Mouse (Mus musculus) heart, embryonic 16.5 days (tissue): ENCODE results near the gene Ssr2. TPM values are rescaled to one million over a fixed set of nuclear protein-coding genes. Genes with fewer than 3 reads are reported as not detected.

ENCODE experiments used
- ATAC-seq: fragments of 200-750 bp; cut with Nextera tagmentation; replicated peaks from 2 replicates; pipeline ENCODE4 v1.8.0; 2017; ENCODE audit warnings: moderate number of reproducible peaks; ENCODE audit not compliant: insufficient read depth, low FRiP score; ENCODE audit errors: extremely low read depth
- H3K27ac ChIP-seq: fragments of 300-500 bp; sonication (generic); 2 replicates; pipeline ENCODE4 v1.5.1; 2014; ENCODE audit warnings: mild to moderate bottlenecking, low read length, control low read depth, moderate library complexity
- H3K27me3 ChIP-seq: fragments of 300-500 bp; sonication (generic); 2 replicates; pipeline ENCODE4 v1.6.1; 2014; ENCODE audit warnings: low read length, mixed read lengths; ENCODE audit not compliant: control insufficient read depth, insufficient read depth
- H3K36me3 ChIP-seq: fragments of 300-500 bp; sonication (generic); 2 replicates; pipeline ENCODE4 v1.6.1; 2014; ENCODE audit not compliant: control insufficient read depth, insufficient read depth
- H3K4me1 ChIP-seq: fragments of 300-500 bp; sonication (generic); 2 replicates; pipeline ENCODE4 v1.6.1; 2014; ENCODE audit warnings: low read length, mixed read lengths; ENCODE audit not compliant: control insufficient read depth, insufficient read depth
- H3K4me2 ChIP-seq: fragments of 300-500 bp; sonication (generic); 2 replicates; pipeline ENCODE4 v1.6.1; 2014; ENCODE audit warnings: low read depth, mild to moderate bottlenecking, control low read depth, low read length
- H3K4me3 ChIP-seq: fragments of 300-500 bp; sonication (generic); 2 replicates; pipeline ENCODE4 v1.5.1; 2014; ENCODE audit warnings: mild to moderate bottlenecking, control low read depth, low read length
- H3K9ac ChIP-seq: fragments of 300-500 bp; sonication (generic); 2 replicates; pipeline ENCODE4 v1.6.1; 2014; ENCODE audit warnings: low read length, control low read depth
- H3K9me3 ChIP-seq: fragments of 300-500 bp; sonication (generic); replicated peaks from 2 replicates; pipeline ENCODE4 v1.6.1; 2016; ENCODE audit warnings: low read length; ENCODE audit not compliant: control insufficient read depth
- WGBS: fragments of 180-500 bp; shearing (Covaris S2); extraction: QIAGEN DNeasy Blood & Tissue Kit; methylation state at CpG from one replicate; pipeline ENCODE4 v1.1.7; 2014; 5-methylcytosine and 5-hydroxymethylcytosine counted together
- polyA plus RNA-seq: library from polyadenylated mRNA; unstranded; fragments of >200 nt; fragmentation: Nextera tagmentation; extraction: Ambion mirVana; gene quantifications from 2 replicates; pipeline ENCODE4 v1.2.1, GENCODE M21; 2015

The Ssr2 gene
- polyA plus RNA-seq, 1 experiment from 2014 or later = 136 TPM

- WGBS = 62% methylated on average over 6 of the region's 6 CpGs
- Histone ChIP-seq H3K27ac (no peak overlapping the region), H3K27me3 (no peaks in the 10 kb centered on the region), H3K9me3 (no peaks in the 10 kb centered on the region), H3K4me2 (no peak overlapping the region), H3K4me3 (no peak overlapping the region), H3K4me1 (peaks cover 2% of the 10 kb centered on the region), H3K36me3 (no peaks in the 10 kb centered on the region), H3K9ac (no peak overlapping the region)
- ATAC-seq = no peak
Observed at GRCm38 (mm10) chr3:88546674-88547418, 28.8 kb upstream of the Ssr2 start.

DNA sequence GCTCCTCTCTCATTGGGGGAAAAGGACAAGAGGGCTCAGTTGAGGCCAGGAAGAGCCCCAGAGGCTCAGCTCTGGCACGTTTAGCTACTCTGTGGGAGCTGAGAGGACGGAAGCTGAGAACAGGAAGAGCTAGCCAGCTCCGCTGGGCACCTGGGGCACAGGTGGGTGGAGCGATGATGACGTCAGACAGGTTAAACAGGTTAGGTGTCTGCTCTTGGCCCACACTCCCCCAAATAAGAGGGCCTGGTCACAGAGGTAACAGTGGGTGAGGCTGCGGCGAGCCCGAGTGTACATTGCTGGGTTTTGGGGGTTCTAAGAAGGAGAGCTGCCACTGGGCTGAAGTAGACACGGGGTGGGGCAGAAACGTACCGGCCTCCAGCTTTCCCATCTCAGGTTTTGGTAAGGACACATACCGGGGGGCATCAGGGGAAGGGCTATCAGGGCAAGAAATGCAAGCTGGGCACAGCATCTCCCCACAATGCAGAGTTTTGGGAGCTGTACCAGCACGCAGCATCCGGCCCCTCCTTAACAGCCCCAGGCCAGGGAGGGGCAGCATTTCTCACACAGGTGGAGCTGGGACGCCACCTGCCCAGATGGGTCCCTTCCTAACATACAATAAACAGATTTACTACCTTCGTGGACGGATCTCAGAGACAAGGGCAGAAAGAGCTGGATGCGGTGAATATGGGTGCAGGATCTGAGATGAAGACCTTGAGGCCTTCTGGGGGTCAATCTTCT lies 27.3 kb upstream of the Ssr2 start, which contains the start of gene Rab25:
TSS of gene Rab25 (minus strand) at position 121 of the 738 bp plus-strand sequence.
- 54% methylated on average over 18 of the region's 18 CpGs for WGBS
- no peaks in the 10 kb centered on the region for H3K27me3 ChIP-seq
- no peak within 1 kb of the TSS for H3K4me2 ChIP-seq
- no peaks in the 10 kb centered on the region for H3K9me3 ChIP-seq
- no peak within 1 kb of the TSS for H3K9ac ChIP-seq
- no peak within 1 kb of the TSS for H3K4me3 ChIP-seq
- no peaks in the 10 kb centered on the region for H3K36me3 ChIP-seq
- no peak within 1 kb of the TSS for H3K27ac ChIP-seq
- no peak for ATAC-seq
- H3K4me1 ChIP-seq = peaks cover 7% of the 10 kb centered on the region

DNA sequence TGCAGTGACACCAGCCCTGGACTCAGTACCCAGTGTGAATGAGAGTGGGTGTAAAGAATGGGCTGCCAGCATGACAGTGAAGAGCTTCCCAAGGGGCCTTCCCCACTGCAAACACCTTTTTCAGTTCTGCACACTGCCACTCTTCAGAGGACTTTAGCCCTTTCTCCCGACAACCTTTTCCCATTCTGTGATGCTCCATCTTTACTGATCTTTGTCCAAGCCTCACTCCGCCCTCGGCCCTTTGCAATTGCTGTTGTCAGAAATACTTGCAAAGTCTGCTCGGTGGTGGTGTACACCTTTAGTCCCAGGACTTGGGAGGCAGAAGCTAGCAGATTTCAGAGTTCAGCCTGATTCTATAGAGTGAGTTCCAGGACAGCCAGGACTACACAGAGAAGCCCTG lies 24.1 kb upstream of the Ssr2 start:
- Histone ChIP-seq H3K4me2 (peak overlapping the region; percentile 90), H3K36me3 (peaks cover 7% of the 10 kb centered on the region), H3K27ac (no peak overlapping the region), H3K4me3 (no peak overlapping the region; the same call in 1 of the 2 replicates), H3K4me1 (peaks cover 15% of the 10 kb centered on the region), H3K9me3 (no peaks in the 10 kb centered on the region), H3K27me3 (no peaks in the 10 kb centered on the region), H3K9ac (no peak overlapping the region; the same call in 1 of the 2 replicates)
- WGBS = 75% methylated on average over 4 of the region's 4 CpGs
- ATAC-seq = no peak

DNA sequence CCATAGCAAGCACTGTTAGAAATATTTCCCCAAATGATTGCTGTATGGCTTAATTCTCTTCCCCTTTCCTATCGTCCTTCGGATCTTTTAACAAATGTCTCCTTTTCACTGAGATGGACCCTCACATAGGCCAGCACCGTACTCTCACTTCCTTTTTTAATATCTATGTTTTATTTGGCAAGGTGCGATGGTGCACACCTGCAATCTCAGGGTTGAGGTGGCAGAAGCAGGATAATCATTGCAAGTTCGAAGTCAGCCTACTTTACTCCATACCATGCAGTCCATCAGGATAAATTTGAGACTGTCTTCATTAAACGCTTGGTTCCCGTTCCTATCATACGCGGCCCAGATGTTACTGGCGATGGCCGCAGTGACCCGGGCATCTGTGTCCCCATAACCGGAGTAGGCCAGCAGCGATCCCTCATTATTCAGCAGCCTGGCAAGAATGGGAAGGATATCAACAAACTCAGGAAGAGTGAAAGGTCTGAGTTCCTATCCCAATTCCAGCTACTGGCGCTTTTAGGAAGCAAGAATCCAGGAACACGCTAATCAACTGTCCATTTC lies 23.5 kb upstream of the Ssr2 start:
- no peak for ATAC-seq
- Histone ChIP-seq H3K27me3 (no peaks in the 10 kb centered on the region), H3K27ac (peak overlapping the region; percentile 99), H3K9ac (peak overlapping the region; percentile 88), H3K9me3 (no peaks in the 10 kb centered on the region), H3K36me3 (peaks cover 11% of the 10 kb centered on the region), H3K4me3 (peak overlapping the region; percentile 69), H3K4me2 (peak overlapping the region; percentile 90), H3K4me1 (peaks cover 15% of the 10 kb centered on the region)
- 17% methylated on average over 16 of the region's 16 CpGs for WGBS

- Histone ChIP-seq H3K27ac (peak within 1 kb of the TSS; percentile 99), H3K4me3 (peak within 1 kb of the TSS; percentile 69), H3K4me1 (peaks cover 15% of the 10 kb centered on the region), H3K9ac (peak within 1 kb of the TSS; percentile 88), H3K27me3 (no peaks in the 10 kb centered on the region), H3K36me3 (peaks cover 11% of the 10 kb centered on the region), H3K9me3 (no peaks in the 10 kb centered on the region), H3K4me2 (peak within 1 kb of the TSS; percentile 90)
- peak; percentile 91 for ATAC-seq
- under 1% methylated on average over 48 of the region's 48 CpGs for WGBS
Observed at GRCm38 (mm10) chr3:88552676-88553524, 22.8 kb upstream of the Ssr2 start, which contains the start of gene Lamtor2. Gene Lamtor2 (minus strand): TSS chr3:88553074.

DNA sequence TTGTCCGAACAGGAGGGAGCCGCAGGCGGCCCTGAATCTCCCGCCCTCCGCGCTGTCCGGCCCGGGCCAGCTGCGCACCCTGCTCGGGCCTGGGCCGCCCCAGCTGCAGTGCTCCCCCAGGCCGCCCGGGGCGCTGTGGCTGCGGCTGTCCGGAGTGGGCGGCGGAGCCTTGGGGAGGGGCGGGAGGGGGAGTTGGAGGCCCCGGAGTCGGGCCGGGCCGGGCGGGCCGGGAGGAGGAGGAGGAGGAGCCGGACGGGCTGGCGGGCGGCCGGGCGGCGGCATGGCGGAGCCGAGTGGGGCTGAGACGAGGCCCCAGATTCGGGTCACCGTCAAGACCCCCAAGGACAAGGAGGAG lies 22.2 kb upstream of the Ssr2 start, which contains the start of gene Ubqln4:
TSS of gene Ubqln4 (plus strand) at position 234 of the 355 bp plus-strand sequence.
- WGBS = under 1% methylated on average over 31 of the region's 37 CpGs
- peak within 1 kb of the TSS; percentile 69 for H3K4me3 ChIP-seq
- H3K27me3 ChIP-seq = no peaks in the 10 kb centered on the region
- H3K4me1 ChIP-seq = peaks cover 15% of the 10 kb centered on the region
- H3K36me3 ChIP-seq = peaks cover 14% of the 10 kb centered on the region
- peak; percentile 86 for ATAC-seq
- H3K9ac ChIP-seq = peak within 1 kb of the TSS; percentile 88
- no peaks in the 10 kb centered on the region for H3K9me3 ChIP-seq
- peak within 1 kb of the TSS; percentile 99 for H3K27ac ChIP-seq
- peak within 1 kb of the TSS; percentile 90 for H3K4me2 ChIP-seq

- Histone ChIP-seq H3K27me3 (no peaks in the 10 kb centered on the region), H3K4me2 (peak overlapping the region; percentile 90), H3K9me3 (no peaks in the 10 kb centered on the region), H3K4me3 (peak overlapping the region; percentile 69), H3K36me3 (peaks cover 17% of the 10 kb centered on the region), H3K9ac (peak overlapping the region; percentile 85), H3K27ac (peak overlapping the region; percentile 99), H3K4me1 (peaks cover 15% of the 10 kb centered on the region)
- ATAC-seq = peak; percentile 5
- WGBS = under 1% methylated on average over 41 of the region's 41 CpGs
Observed at GRCm38 (mm10) chr3:88553880-88554586, 21.6 kb upstream of the Ssr2 start.

- Histone ChIP-seq H3K27me3 (no peaks in the 10 kb centered on the region), H3K9ac (no peak overlapping the region), H3K4me3 (no peak overlapping the region), H3K4me2 (no peak overlapping the region), H3K9me3 (no peaks in the 10 kb centered on the region), H3K4me1 (peaks cover 15% of the 10 kb centered on the region), H3K36me3 (peaks cover 27% of the 10 kb centered on the region), H3K27ac (no peak overlapping the region)
- no peak for ATAC-seq
- WGBS = 89% methylated on average over 5 of the region's 5 CpGs
Observed at GRCm38 (mm10) chr3:88555069-88555605, 20.5 kb upstream of the Ssr2 start.
